ENCODE assay signal across 21 mouse cellular contexts in the genomic region with DNA sequence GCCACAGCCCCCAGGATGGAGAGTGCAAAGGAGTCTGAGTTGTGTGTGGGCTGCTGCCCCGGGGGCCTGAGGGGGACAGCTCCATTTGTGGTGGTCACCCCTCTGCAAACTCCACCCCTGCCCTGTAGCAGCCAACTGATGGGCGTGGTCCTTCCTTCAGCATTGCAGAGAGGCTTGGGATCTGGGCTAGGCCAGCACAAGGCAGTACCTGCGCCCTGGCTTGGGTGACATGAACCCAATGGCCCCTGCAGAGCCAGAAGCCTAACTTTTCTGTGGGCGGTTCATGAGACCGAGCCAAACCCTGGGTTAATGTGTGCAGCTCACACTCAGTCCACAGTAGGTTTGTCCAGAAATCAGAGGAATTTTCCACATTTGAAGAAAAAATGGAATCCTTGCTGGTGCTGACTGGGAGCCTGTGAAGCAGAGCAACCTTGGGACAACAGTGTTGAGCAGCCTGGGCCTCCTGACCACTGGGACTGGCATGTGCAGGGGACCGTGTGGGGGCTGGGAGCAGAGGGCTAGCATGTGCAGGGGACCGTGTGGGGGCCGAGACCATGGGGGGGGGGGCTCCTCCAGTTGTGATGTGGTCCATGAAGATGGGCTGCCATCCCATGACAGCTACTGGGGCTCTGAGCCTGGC. TPM values are rescaled to one million over a fixed set of nuclear protein-coding genes. Genes with fewer than 3 reads are reported as not detected.
DNase-seq lines count a peak whose midpoint lies in the region; ATAC-seq and TF ChIP-seq lines count a peak whose summit lies in the region.
"Had no signal": no experiment of that assay in that cellular context is flagged by ENCODE, and none has a peak within 500 bp of the region (broad histone marks: within the 10 kb centered on the region; RNA-seq: fewer than 3 reads in every experiment).

No protein-coding gene starts in this region.

- H3K4me2 ChIP-seq in liver, embryonic 12.5 days: peak overlapping the region; percentile 35
- H3K4me2 ChIP-seq: embryonic facial prominence, embryonic 12.5 days; heart, embryonic 15.5 days; midbrain, embryonic 12.5 days; neural tube, embryonic 15.5 days had no signal

- no peak overlapping the region for H3K4me3 ChIP-seq in bone marrow, adult 2 months (replicated peaks; ENCODE audit: control insufficient read depth, low read depth, low read length)
- no peak overlapping the region for H3K4me3 ChIP-seq in liver, embryonic 12.5 days
- no peak overlapping the region for H3K4me3 ChIP-seq in hindbrain, embryonic 10.5 days
- H3K4me3 ChIP-seq: embryonic facial prominence, embryonic 12.5 days; gastrocnemius, adult 2 months; heart, embryonic 15.5 days; midbrain, embryonic 12.5 days; neural tube, embryonic 15.5 days had no signal

- peak; percentile 87 for DNase-seq in heart, adult 11 months
- no peak for DNase-seq in heart, adult 18-20 months
- peak; percentile 58 for DNase-seq in kidney, postnatal 10 days
- DNase-seq in hindbrain, embryonic 10.5 days (ENCODE audit: low spot score): no peak
- no peak for DNase-seq in cerebellum, postnatal 10 days
- no peak for DNase-seq in yolk sac, embryonic 10.5 days (ENCODE audit: low spot score)
- DNase-seq: adrenal gland, adult 8-10 months; cerebellum, adult 9-11 months; gastrocnemius, adult 2 months; lung, postnatal 10 days had no signal

- H3K4me1 ChIP-seq in bone marrow, adult 2 months (ENCODE audit: control insufficient read depth, insufficient read depth, low read length): peaks cover 3% of the 10 kb centered on the region; the same call in 1 of the 2 replicates
- H3K4me1 ChIP-seq in liver, embryonic 12.5 days: peaks cover 40% of the 10 kb centered on the region
- H3K4me1 ChIP-seq in hindbrain, embryonic 10.5 days (replicated peaks): no peaks in the 10 kb centered on the region
- H3K4me1 ChIP-seq: embryonic facial prominence, embryonic 12.5 days; heart, embryonic 15.5 days; midbrain, embryonic 12.5 days; neural tube, embryonic 15.5 days had no signal

- TF ChIP-seq CTCF in bone marrow, adult 2 months (IDR thresholded peaks at IDR 0.05; ENCODE audit: control insufficient read depth, insufficient read depth, low read length): no peak

- 0 out of 2 replicates have a peak, but pooled peaks have one; percentile 18 for TF ChIP-seq POLR2A in bone marrow, adult 2 months (IDR thresholded peaks at IDR 0.05; ENCODE audit: borderline replicate concordance, control insufficient read depth, low read depth, low read length)

- no peak for ATAC-seq in liver, embryonic 12.5 days
- ATAC-seq: CD4-positive, CD25-positive, alpha-beta regulatory T cell, adult 4 months; Patski had no signal

- peak overlapping the region; percentile 69 for H3K27ac ChIP-seq in bone marrow, adult 2 months (ENCODE audit: control insufficient read depth, insufficient read depth, low read depth, low read length, poor library complexity)
- H3K27ac ChIP-seq in liver, embryonic 12.5 days: peak overlapping the region; percentile 80
- H3K27ac ChIP-seq in hindbrain, embryonic 10.5 days: no peak overlapping the region
- H3K27ac ChIP-seq: embryonic facial prominence, embryonic 12.5 days; gastrocnemius, adult 2 months; heart, embryonic 15.5 days; midbrain, embryonic 12.5 days; neural tube, embryonic 15.5 days had no signal

- H3K27me3 ChIP-seq in liver, embryonic 12.5 days (replicated peaks): no peaks in the 10 kb centered on the region
- H3K27me3 ChIP-seq in hindbrain, embryonic 10.5 days (ENCODE audit: insufficient read depth, poor library complexity, severe bottlenecking): no peaks in the 10 kb centered on the region
- H3K27me3 ChIP-seq: embryonic facial prominence, embryonic 12.5 days; heart, embryonic 15.5 days; midbrain, embryonic 12.5 days; neural tube, embryonic 15.5 days; Patski had no signal

- peaks cover 91% of the 10 kb centered on the region for H3K36me3 ChIP-seq in liver, embryonic 12.5 days
- H3K36me3 ChIP-seq in hindbrain, embryonic 10.5 days: peaks cover 70% of the 10 kb centered on the region

- no peaks in the 10 kb centered on the region for H3K9me3 ChIP-seq in liver, embryonic 12.5 days (replicated peaks)
- H3K9me3 ChIP-seq in hindbrain, embryonic 10.5 days: no peaks in the 10 kb centered on the region
- H3K9me3 ChIP-seq: embryonic facial prominence, embryonic 12.5 days; heart, embryonic 15.5 days; midbrain, embryonic 12.5 days; neural tube, embryonic 15.5 days had no signal

- H3K9ac ChIP-seq in liver, embryonic 12.5 days: no peak overlapping the region
- H3K9ac ChIP-seq: embryonic facial prominence, embryonic 12.5 days; heart, embryonic 15.5 days; midbrain, embryonic 12.5 days; neural tube, embryonic 15.5 days had no signal

- 71% methylated on average over 8 of the region's 8 CpGs for WGBS in bone marrow, adult 2 months
- 73% methylated on average over 8 of the region's 8 CpGs for WGBS in liver, embryonic 12.5 days (ENCODE audit: insufficient replicate concordance)
- 84% methylated on average over 8 of the region's 8 CpGs for WGBS in hindbrain, embryonic 10.5 days

RNA-seq across cellular contexts. Expression of a gene that starts 7.8 kb away (rescaled TPM):
- total RNA-seq in heart, adult 18-20 months (2021): 10 to 100 TPM; 92.1 to 96.6 TPM
- 51.5 and 67.1 TPM in 2 replicates for polyA plus RNA-seq in bone marrow, adult 2 months (2011; ENCODE audit: insufficient read depth, insufficient read length, low replicate concordance, missing spikeins)
- 34.2 and 34.6 TPM in 2 replicates for polyA plus RNA-seq in liver, embryonic 12.5 days (2016; fragmentation: Nextera tagmentation; extraction: Ambion mirVana)
- 18.4 and 20.7 TPM in 2 replicates for polyA plus RNA-seq in hindbrain, embryonic 10.5 days (2016; fragmentation: Nextera tagmentation; extraction: Ambion mirVana)

RNA-seq across cellular contexts. Expression of a gene that starts 7.8 kb away (rescaled TPM):
- 10 to 100 TPM; 12.0 to 12.4 TPM for total RNA-seq in heart, adult 18-20 months (2021)
- not detected in 2 replicates for polyA plus RNA-seq in bone marrow, adult 2 months (2011; ENCODE audit: insufficient read depth, insufficient read length, low replicate concordance, missing spikeins)
- 5.3 and 5.4 TPM in 2 replicates for polyA plus RNA-seq in liver, embryonic 12.5 days (2016; fragmentation: Nextera tagmentation; extraction: Ambion mirVana)
- 0.58 and 0.65 TPM in 2 replicates for polyA plus RNA-seq in hindbrain, embryonic 10.5 days (2016; fragmentation: Nextera tagmentation; extraction: Ambion mirVana)
- total RNA-seq: granulocyte monocyte progenitor cell, adult 5-6 weeks; layer of hippocampus, postnatal 14 days; megakaryocyte progenitor cell, adult 5-6 weeks had no signal
- polyA plus RNA-seq: CD4-positive, CD25-positive, alpha-beta regulatory T cell, adult 4 months had no signal

RNA-seq across cellular contexts. Expression of a gene that starts 18.0 kb away (rescaled TPM):
- total RNA-seq in heart, adult 18-20 months (2021): 10 to 100 TPM; 86.0 to 91.0 TPM
- 92.4 and 146 TPM in 2 replicates for polyA plus RNA-seq in bone marrow, adult 2 months (2011; ENCODE audit: insufficient read depth, insufficient read length, low replicate concordance, missing spikeins)
- 61.1 and 64.8 TPM in 2 replicates for polyA plus RNA-seq in liver, embryonic 12.5 days (2016; fragmentation: Nextera tagmentation; extraction: Ambion mirVana)
- 30.7 and 34.3 TPM in 2 replicates for polyA plus RNA-seq in hindbrain, embryonic 10.5 days (2016; fragmentation: Nextera tagmentation; extraction: Ambion mirVana)

RNA-seq across cellular contexts. Expression of a gene that starts 28.2 kb away (rescaled TPM):
- 10 to 100 TPM; 20.0 to 21.3 TPM for total RNA-seq in heart, adult 18-20 months (2021)
- polyA plus RNA-seq in bone marrow, adult 2 months (2011; ENCODE audit: insufficient read depth, insufficient read length, low replicate concordance, missing spikeins): 34.2 and 45.6 TPM in 2 replicates
- polyA plus RNA-seq in liver, embryonic 12.5 days (2016; fragmentation: Nextera tagmentation; extraction: Ambion mirVana): 97.7 and 108 TPM in 2 replicates
- 90.0 and 95.5 TPM in 2 replicates for polyA plus RNA-seq in hindbrain, embryonic 10.5 days (2016; fragmentation: Nextera tagmentation; extraction: Ambion mirVana)

RNA-seq across cellular contexts. Expression of a gene that starts 28.5 kb away (rescaled TPM):
- total RNA-seq in heart, adult 18-20 months (2021): 10 to 100 TPM; 28.1 to 34.0 TPM
- 37.8 and 47.2 TPM in 2 replicates for polyA plus RNA-seq in bone marrow, adult 2 months (2011; ENCODE audit: insufficient read depth, insufficient read length, low replicate concordance, missing spikeins)
- polyA plus RNA-seq in liver, embryonic 12.5 days (2016; fragmentation: Nextera tagmentation; extraction: Ambion mirVana): 37.5 and 40.0 TPM in 2 replicates
- polyA plus RNA-seq in hindbrain, embryonic 10.5 days (2016; fragmentation: Nextera tagmentation; extraction: Ambion mirVana): 48.9 and 53.4 TPM in 2 replicates

Comparison
In these comparisons a context has a peak if more than half of its experiments do, and no peak if none do; other contexts are left out.
1. DNase-seq: peak in heart, adult 11 months (single experiment) and kidney, postnatal 10 days (single experiment); none in heart, adult 18-20 months (0 of 2), hindbrain, embryonic 10.5 days (single experiment), cerebellum, postnatal 10 days (0 of 2) and yolk sac, embryonic 10.5 days (single experiment).